ENCODE assay signal across 20 mouse cellular contexts in genomic region chr9:43015366-43015765, GRCm38 (mm10).
DNase-seq lines count a peak whose midpoint lies in the region; ATAC-seq and TF ChIP-seq lines count a peak whose summit lies in the region.
"Had no signal": no experiment of that assay in that cellular context is flagged by ENCODE, and none has a peak within 500 bp of the region (broad histone marks: within the 10 kb centered on the region; RNA-seq: fewer than 3 reads in every experiment).

No protein-coding gene starts in this region.

- H3K36me3 ChIP-seq in heart, embryonic 11.5 days (ENCODE audit: control insufficient read depth, insufficient read depth, low read length), result peaks cover 8% of the 10 kb centered on the region; the same call in 1 of the 2 replicates
- peaks cover 38% of the 10 kb centered on the region for H3K36me3 ChIP-seq in C2C12 (ENCODE audit: control insufficient read depth, insufficient read depth)
- peaks cover 7% of the 10 kb centered on the region for H3K36me3 ChIP-seq in kidney, adult 2 months (ENCODE audit: control insufficient read depth, insufficient read depth, low read length)

- H3K9me3 ChIP-seq in heart, embryonic 11.5 days (replicated peaks; ENCODE audit: control insufficient read depth, low read length), result no peaks in the 10 kb centered on the region
- H3K9me3 ChIP-seq: embryonic facial prominence, embryonic 15.5 days; forebrain, embryonic 12.5 days; limb, embryonic 12.5 days; liver, embryonic 13.5 days; lung, embryonic 15.5 days; megakaryocyte, embryonic 14.5 days; stomach, embryonic 15.5 days had no signal

- H3K4me1 ChIP-seq in heart, embryonic 11.5 days (ENCODE audit: control insufficient read depth, insufficient read depth, low read length), result no peaks in the 10 kb centered on the region
- no peaks in the 10 kb centered on the region for H3K4me1 ChIP-seq in kidney, adult 2 months (ENCODE audit: control insufficient read depth, insufficient read depth, low read length)
- H3K4me1 ChIP-seq: embryonic facial prominence, embryonic 15.5 days; forebrain, embryonic 12.5 days; limb, embryonic 12.5 days; liver, embryonic 13.5 days; lung, embryonic 15.5 days; stomach, embryonic 15.5 days had no signal

- H3K4me3 ChIP-seq in heart, embryonic 11.5 days (ENCODE audit: low read depth, low read length), result no peak overlapping the region
- no peak overlapping the region for H3K4me3 ChIP-seq in C2C12 (ENCODE audit: insufficient read depth, poor library complexity, severe bottlenecking)
- H3K4me3 ChIP-seq in layer of hippocampus, adult 2 months, result no peak overlapping the region
- H3K4me3 ChIP-seq in kidney, adult 2 months (ENCODE audit: insufficient read depth, low read depth, low read length), result no peak overlapping the region
- H3K4me3 ChIP-seq: embryonic facial prominence, embryonic 15.5 days; forebrain, embryonic 12.5 days; limb, embryonic 12.5 days; liver, embryonic 13.5 days; lung, embryonic 15.5 days; megakaryocyte, embryonic 14.5 days; stomach, embryonic 15.5 days had no signal

- no peaks in the 10 kb centered on the region for H3K27me3 ChIP-seq in heart, embryonic 11.5 days (ENCODE audit: control insufficient read depth, insufficient read depth, low read length)
- H3K27me3 ChIP-seq in C2C12 (ENCODE audit: control insufficient read depth, insufficient read depth, insufficient read length), result no peaks in the 10 kb centered on the region
- H3K27me3 ChIP-seq in kidney, adult 2 months (replicated peaks; ENCODE audit: control insufficient read depth, insufficient read depth, low read length), result no peaks in the 10 kb centered on the region
- H3K27me3 ChIP-seq: embryonic facial prominence, embryonic 15.5 days; forebrain, embryonic 12.5 days; limb, embryonic 12.5 days; liver, embryonic 13.5 days; lung, embryonic 15.5 days; megakaryocyte, embryonic 14.5 days; stomach, embryonic 15.5 days had no signal

- DNase-seq in heart, adult 8-10 months (ENCODE audit: low spot score), result peak; percentile 67
- DNase-seq in 3T3-L1 (ENCODE audit: low read depth, low spot score), result peak; percentile 98
- DNase-seq in layer of hippocampus, adult 2 months (ENCODE audit: low spot score in 2 of 2), result peak in 1 of 2 experiments; percentile 55
- DNase-seq in kidney, adult 2 months, result no peak
- DNase-seq: embryo, embryonic 11 days; kidney, postnatal 4 days; liver, embryonic 13.5 days; spleen, adult 18-20 months; thymus, postnatal 25 days had no signal

- H3K79me3 ChIP-seq in C2C12 (ENCODE audit: low read depth), result no peaks in the 10 kb centered on the region

- no peak overlapping the region for H3K4me2 ChIP-seq in heart, embryonic 11.5 days
- H3K4me2 ChIP-seq: embryonic facial prominence, embryonic 15.5 days; forebrain, embryonic 12.5 days; limb, embryonic 12.5 days; liver, embryonic 13.5 days; lung, embryonic 15.5 days; stomach, embryonic 15.5 days had no signal

- no peak overlapping the region for H3K27ac ChIP-seq in heart, embryonic 11.5 days (ENCODE audit: low read depth, low read length)
- peak overlapping the region; percentile 67 for H3K27ac ChIP-seq in layer of hippocampus, adult 2 months
- H3K27ac ChIP-seq in kidney, adult 2 months (ENCODE audit: insufficient read depth, low read depth, low read length), result no peak overlapping the region
- H3K27ac ChIP-seq: embryonic facial prominence, embryonic 15.5 days; forebrain, embryonic 12.5 days; limb, embryonic 12.5 days; liver, embryonic 13.5 days; lung, embryonic 15.5 days; stomach, embryonic 15.5 days had no signal

- H3K9ac ChIP-seq in heart, embryonic 11.5 days (ENCODE audit: low read depth, low read length), result no peak overlapping the region
- H3K9ac ChIP-seq: embryonic facial prominence, embryonic 15.5 days; forebrain, embryonic 12.5 days; limb, embryonic 12.5 days; liver, embryonic 13.5 days; lung, embryonic 15.5 days; stomach, embryonic 15.5 days had no signal

- H3K79me2 ChIP-seq in C2C12 (ENCODE audit: control insufficient read depth, insufficient read depth), result peaks cover 4% of the 10 kb centered on the region

- TF ChIP-seq CTCF in C2C12 (IDR thresholded peaks at IDR 0.05; ENCODE audit: control insufficient read depth, insufficient read depth, insufficient read length), result no peak
- no peak for TF ChIP-seq CTCF in layer of hippocampus, adult 2 months (conservative IDR thresholded peaks at IDR 0.05)
- no peak for TF ChIP-seq CTCF in kidney, adult 2 months (conservative IDR thresholded peaks at IDR 0.05; ENCODE audit: insufficient read depth, insufficient read length, low read depth, low read length)

- 82% methylated on average over 2 of the region's 2 CpGs for WGBS in heart, embryonic 11.5 days (ENCODE audit: insufficient replicate concordance)
- WGBS in kidney, adult 2 months, result 85% methylated on average over 2 of the region's 2 CpGs

- no peak overlapping the region for H3ac ChIP-seq in C2C12 (ENCODE audit: control insufficient read depth, insufficient read length, low read depth)

- ATAC-seq in heart, embryonic 11.5 days (replicated peaks; ENCODE audit: insufficient number of reproducible peaks, low FRiP score, low TSS enrichment), result no peak
- ATAC-seq in inflammation-experienced regulatory T-cells, adult 6 months, result no peak
- ATAC-seq: activated CD4-positive, CD25-positive, alpha-beta regulatory T cell, adult 4 months; midbrain, embryonic 16.5 days had no signal

- TF ChIP-seq POLR2A in kidney, adult 2 months (IDR thresholded peaks at IDR 0.05; ENCODE audit: low read depth, low read length), result no peak

TF ChIP-seq in C2C12, 6 proteins besides CTCF, POLR2A, EP300 and RAD21:
- TF ChIP-seq FOSL1 (IDR thresholded peaks at IDR 0.05; ENCODE audit: insufficient read depth, low read length, poor library complexity, severe bottlenecking), result peak; percentile 92
- no peak for TF ChIP-seq MYOG (IDR thresholded peaks at IDR 0.05; ENCODE audit: control insufficient read depth, extremely low read depth, insufficient read length)
- TF ChIP-seq USF1 (IDR thresholded peaks at IDR 0.05; ENCODE audit: low read depth), result no peak
- TF ChIP-seq CEBPB (IDR thresholded peaks at IDR 0.05; ENCODE audit: low read depth), result no peak
- no peak for TF ChIP-seq MAX (IDR thresholded peaks at IDR 0.05)
- TF ChIP-seq MYOD1 (IDR thresholded peaks at IDR 0.05; ENCODE audit: control insufficient read depth, insufficient read length, low read depth), result peak; percentile 43
